Mouse (Mus musculus) hindbrain, embryonic 13.5 days (tissue): ENCODE measurements at regions not wholly inside any gene's neighbourhood (a gene's known extent, or its start where the extent isn't known, plus 50 kb on each side); places are given as distances from the start of the nearest gene placed in this dataset.
"Not testable (repeated sequence)": the region's sequence is repeated elsewhere in the genome, so short reads cannot be mapped to it uniquely, and the experiment has no call there.

ENCODE experiments used
- ATAC-seq: fragments of 200-750 bp; cut with Nextera tagmentation; 2 replicates; pipeline ENCODE4 v1.8.0; 2017; ENCODE audit warnings: moderate TSS enrichment; ENCODE audit not compliant: low FRiP score
- H3K27ac ChIP-seq: fragments of 300-500 bp; sonication (generic); 2 replicates; pipeline ENCODE4 v1.5.1; 2015; ENCODE audit warnings: inconsistent platforms, mild to moderate bottlenecking, moderate library complexity
- H3K27me3 ChIP-seq: fragments of 300-500 bp; sonication (generic); 2 replicates; pipeline ENCODE4 v1.6.1; 2015; ENCODE audit warnings: mild to moderate bottlenecking, inconsistent platforms
- H3K36me3 ChIP-seq: fragments of 300-500 bp; sonication (generic); 2 replicates; pipeline ENCODE4 v1.6.1; 2015; ENCODE audit warnings: mild to moderate bottlenecking, inconsistent platforms
- H3K4me1 ChIP-seq: fragments of 300-500 bp; sonication (generic); replicated peaks from 2 replicates; pipeline ENCODE4 v1.6.1; 2015; ENCODE audit warnings: inconsistent platforms
- H3K4me2 ChIP-seq: fragments of 300-500 bp; sonication (generic); 2 replicates; pipeline ENCODE4 v1.6.1; 2015; ENCODE audit warnings: inconsistent platforms, mild to moderate bottlenecking, moderate library complexity
- H3K4me3 ChIP-seq: fragments of 300-500 bp; sonication (generic); 2 replicates; pipeline ENCODE4 v1.5.1; 2015; ENCODE audit warnings: mild to moderate bottlenecking, inconsistent platforms
- H3K9ac ChIP-seq: fragments of 300-500 bp; sonication (generic); 2 replicates; pipeline ENCODE4 v1.6.1; 2015; ENCODE audit warnings: mild to moderate bottlenecking, inconsistent platforms
- H3K9me3 ChIP-seq: fragments of 300-500 bp; sonication (generic); 2 replicates; pipeline ENCODE4 v1.6.1; 2016; ENCODE audit warnings: inconsistent platforms
- WGBS: fragments of 180-500 bp; shearing (Covaris S2); methylation state at CpG from one replicate; pipeline ENCODE4 v1.1.7; 2015; 5-methylcytosine and 5-hydroxymethylcytosine counted together

DNA sequence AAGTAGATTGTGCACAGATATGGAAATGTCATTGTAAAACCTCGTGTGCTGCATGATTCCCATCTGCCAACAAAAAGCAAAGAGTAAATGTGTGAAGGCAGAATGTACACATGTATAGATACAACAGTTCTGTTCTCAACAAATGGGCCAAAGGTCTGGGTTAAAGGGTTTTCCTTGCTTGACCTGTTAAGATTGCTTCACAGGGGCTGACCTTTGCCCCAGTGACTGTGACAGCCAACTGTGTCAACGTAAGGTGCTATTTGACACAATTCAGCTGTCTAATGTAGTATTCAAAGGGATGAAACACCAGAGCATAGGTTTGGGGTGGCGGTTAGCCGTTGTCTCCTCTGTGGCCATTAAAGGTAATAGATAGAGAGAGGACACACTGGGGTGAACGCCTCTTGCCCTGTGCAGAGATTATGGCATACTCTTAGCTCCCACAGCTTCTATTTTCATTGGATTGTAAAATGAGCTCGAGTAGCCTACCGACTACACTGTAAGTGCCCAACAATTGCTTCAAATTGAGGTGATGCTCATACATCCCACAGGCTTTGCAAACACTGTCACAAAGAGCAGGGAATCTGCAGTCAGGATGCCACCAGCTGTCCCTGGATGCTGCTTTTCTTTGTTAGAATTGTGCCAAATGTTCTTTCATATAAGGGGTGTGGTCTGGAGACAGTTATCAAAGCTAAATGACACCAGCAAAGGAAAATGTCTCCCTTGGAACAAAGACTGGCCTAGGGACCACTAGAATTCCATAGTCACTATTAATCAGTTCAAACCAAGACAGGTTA lies 513.0 kb upstream of the Gulo start:
- peaks cover 15% of the 10 kb centered on the region for H3K4me1 ChIP-seq
- no peaks in the 10 kb centered on the region for H3K36me3 ChIP-seq
- H3K27me3 ChIP-seq = no peaks in the 10 kb centered on the region
- H3K9ac ChIP-seq = no peak overlapping the region
- no peak overlapping the region for H3K4me3 ChIP-seq
- WGBS = 40% methylated on average over 7 of the region's 7 CpGs
- H3K4me2 ChIP-seq = no peak overlapping the region
- H3K27ac ChIP-seq = peak overlapping the region; percentile 77
- H3K9me3 ChIP-seq = no peaks in the 10 kb centered on the region
- no peak for ATAC-seq

DNA sequence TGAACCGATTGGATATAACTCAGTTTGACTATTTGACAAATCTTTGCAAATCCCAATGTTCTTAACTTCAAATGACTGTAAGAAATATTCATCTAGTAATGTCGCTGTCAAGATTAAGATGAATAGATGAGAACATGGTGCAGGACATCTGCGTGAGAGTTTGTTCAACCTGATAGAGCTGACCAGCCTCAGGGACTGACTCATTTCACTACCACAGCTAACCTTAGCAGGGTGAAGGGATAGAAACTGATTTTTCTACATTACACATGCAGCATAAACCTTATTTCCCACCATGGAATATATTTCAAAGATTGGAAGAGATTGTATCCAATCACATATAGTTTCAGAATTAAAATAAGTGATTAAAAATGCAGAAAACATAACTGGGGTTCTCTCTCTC lies 507.8 kb upstream of the Gulo start:
- 89% methylated on average over 3 of the region's 3 CpGs for WGBS
- Histone ChIP-seq H3K27ac (no peak overlapping the region), H3K4me3 (no peak overlapping the region), H3K9me3 (no peaks in the 10 kb centered on the region), H3K36me3 (no peaks in the 10 kb centered on the region), H3K9ac (no peak overlapping the region), H3K4me1 (peaks cover under 1% of the 10 kb centered on the region), H3K27me3 (no peaks in the 10 kb centered on the region), H3K4me2 (no peak overlapping the region)
- no peak for ATAC-seq

DNA sequence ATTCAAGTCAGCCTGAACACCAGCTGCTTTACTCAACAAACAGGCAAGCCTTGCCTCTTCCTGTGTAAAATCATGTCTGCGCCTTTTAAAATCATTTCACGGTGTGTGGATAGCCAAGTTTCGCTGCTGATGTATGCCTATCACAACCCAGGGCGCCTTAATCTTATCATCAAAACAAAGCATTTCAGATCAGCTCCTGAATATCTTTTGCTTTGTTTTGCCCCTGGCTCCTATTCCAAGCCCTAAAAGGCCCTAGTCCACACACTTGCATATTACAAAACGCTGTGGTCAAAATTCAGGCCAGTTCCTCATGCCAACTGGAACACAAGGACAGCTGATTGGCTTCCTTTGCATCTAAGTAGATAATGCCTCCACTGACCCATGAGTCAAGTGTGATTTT lies 501.7 kb upstream of the Gulo start:
- no peak overlapping the region for H3K9ac ChIP-seq
- no peaks in the 10 kb centered on the region for H3K27me3 ChIP-seq
- H3K36me3 ChIP-seq = no peaks in the 10 kb centered on the region
- no peaks in the 10 kb centered on the region for H3K9me3 ChIP-seq
- ATAC-seq = no peak
- 0 out of 2 replicates have a peak, but pooled peaks cover 7% of the 10 kb centered on the region for H3K4me1 ChIP-seq
- H3K4me2 ChIP-seq = no peak overlapping the region
- 63% methylated on average over 5 of the region's 5 CpGs for WGBS
- peak overlapping the region; percentile 41; the same call in 1 of the 2 replicates for H3K27ac ChIP-seq
- no peak overlapping the region for H3K4me3 ChIP-seq

DNA sequence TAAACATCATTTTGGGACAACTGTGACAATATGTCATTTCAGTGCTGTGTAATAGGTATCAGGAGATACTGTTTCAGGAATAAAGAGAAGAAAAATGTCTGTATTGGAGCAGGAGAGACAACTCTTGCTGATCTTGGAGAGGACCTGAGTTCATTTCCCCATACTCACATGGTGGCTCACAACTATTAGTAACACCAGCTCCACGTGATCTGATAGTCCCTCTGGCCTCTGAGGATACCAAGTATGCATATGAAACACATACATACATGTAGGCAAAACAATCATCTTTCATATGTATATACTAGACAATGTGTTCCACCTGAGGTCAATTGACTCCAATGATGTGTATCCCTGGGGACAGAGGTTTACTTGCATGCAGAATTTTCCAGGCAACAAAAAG lies 501.2 kb upstream of the Gulo start:
- Histone ChIP-seq H3K36me3 (no peaks in the 10 kb centered on the region), H3K4me2 (no peak overlapping the region), H3K4me3 (no peak overlapping the region), H3K27ac (peak overlapping the region; percentile 41; the same call in 1 of the 2 replicates), H3K4me1 (0 out of 2 replicates have a peak, but pooled peaks cover 7% of the 10 kb centered on the region), H3K9ac (no peak overlapping the region), H3K9me3 (no peaks in the 10 kb centered on the region), H3K27me3 (no peaks in the 10 kb centered on the region)
- WGBS = 69% methylated on average over 1 of the region's 1 CpGs
- no peak for ATAC-seq

DNA sequence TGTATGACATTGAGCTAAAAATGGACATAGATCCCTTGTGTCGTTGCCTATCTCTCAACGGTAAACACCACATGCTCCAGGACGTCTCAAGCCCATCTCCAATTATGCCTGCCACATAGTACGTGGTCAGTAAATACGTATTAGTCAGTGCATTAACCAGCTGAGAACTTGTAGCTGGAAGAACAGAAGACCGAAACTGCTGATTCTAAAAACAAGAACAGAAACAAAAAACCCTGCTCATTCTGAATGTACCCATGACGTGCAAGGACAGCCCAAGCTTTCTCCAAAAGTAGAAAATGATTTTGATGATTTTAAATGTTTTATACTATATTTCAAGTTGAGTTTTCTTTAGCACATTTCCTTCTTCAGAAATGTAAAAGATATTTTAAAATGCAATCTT lies 500.7 kb upstream of the Gulo start:
- H3K27ac ChIP-seq = no peak overlapping the region
- H3K36me3 ChIP-seq = no peaks in the 10 kb centered on the region
- H3K4me1 ChIP-seq = 0 out of 2 replicates have a peak, but pooled peaks cover 7% of the 10 kb centered on the region
- no peak overlapping the region for H3K9ac ChIP-seq
- no peak for ATAC-seq
- 92% methylated on average over 7 of the region's 7 CpGs for WGBS
- H3K27me3 ChIP-seq = no peaks in the 10 kb centered on the region
- no peaks in the 10 kb centered on the region for H3K9me3 ChIP-seq
- no peak overlapping the region for H3K4me3 ChIP-seq
- no peak overlapping the region for H3K4me2 ChIP-seq

DNA sequence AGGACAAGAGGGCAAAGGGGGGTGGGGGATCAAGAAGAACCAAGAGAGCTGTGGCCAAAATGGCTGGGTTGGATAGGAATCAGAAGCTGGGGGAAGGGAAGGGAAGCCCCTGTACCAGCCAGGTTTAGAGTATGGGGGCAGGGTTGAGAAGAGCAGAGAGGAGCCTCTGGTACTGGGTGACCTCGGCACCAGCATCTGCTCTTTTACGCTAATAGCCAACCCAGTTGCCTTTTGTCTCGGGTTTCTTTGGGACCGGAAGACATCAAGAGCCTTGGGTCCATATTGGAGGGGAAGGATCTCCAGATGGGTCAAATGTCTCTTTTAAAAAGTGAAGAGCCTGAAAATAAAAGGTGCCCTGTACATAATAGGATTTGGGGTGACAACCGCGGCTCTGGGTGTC lies 493.0 kb upstream of the Gulo start:
- H3K9ac ChIP-seq = no peak overlapping the region
- H3K4me3 ChIP-seq = no peak overlapping the region
- ATAC-seq = no peak
- H3K36me3 ChIP-seq = no peaks in the 10 kb centered on the region
- WGBS = 90% methylated on average over 6 of the region's 6 CpGs
- peaks cover 19% of the 10 kb centered on the region for H3K4me1 ChIP-seq
- no peak overlapping the region for H3K4me2 ChIP-seq
- no peaks in the 10 kb centered on the region for H3K9me3 ChIP-seq
- no peak overlapping the region for H3K27ac ChIP-seq
- no peaks in the 10 kb centered on the region for H3K27me3 ChIP-seq

DNA sequence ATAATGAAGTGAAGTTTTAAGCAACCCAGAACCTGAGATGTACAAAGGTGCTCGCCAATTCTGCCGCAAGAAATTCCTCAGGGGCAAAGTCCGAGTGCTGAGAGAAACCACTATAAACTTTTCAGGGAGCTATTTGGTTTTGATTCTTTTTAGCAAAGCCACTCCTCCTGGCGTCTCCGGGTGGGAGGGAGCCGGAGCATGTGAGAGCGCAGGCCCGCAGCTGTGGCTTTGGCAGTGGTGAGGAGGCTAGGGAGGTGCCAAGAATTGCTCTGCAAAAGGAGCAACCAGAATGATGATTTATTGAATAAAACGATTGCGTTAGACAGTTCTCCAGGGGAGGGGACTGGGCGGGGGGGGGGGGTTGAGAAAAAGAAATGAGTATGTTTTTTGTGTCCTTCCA lies 490.9 kb upstream of the Gulo start:
- H3K36me3 ChIP-seq = no peaks in the 10 kb centered on the region
- peak overlapping the region; percentile 20 for H3K4me2 ChIP-seq
- ATAC-seq = peak; percentile 75
- H3K27ac ChIP-seq = peak overlapping the region; percentile 41; the same call in 1 of the 2 replicates
- H3K4me3 ChIP-seq = no peak overlapping the region
- H3K9ac ChIP-seq = no peak overlapping the region
- H3K4me1 ChIP-seq = peaks cover 36% of the 10 kb centered on the region
- H3K27me3 ChIP-seq = no peaks in the 10 kb centered on the region
- 12% methylated on average over 11 of the region's 11 CpGs for whole genome bisulfite sequencing
- H3K9me3 ChIP-seq = no peaks in the 10 kb centered on the region

DNA sequence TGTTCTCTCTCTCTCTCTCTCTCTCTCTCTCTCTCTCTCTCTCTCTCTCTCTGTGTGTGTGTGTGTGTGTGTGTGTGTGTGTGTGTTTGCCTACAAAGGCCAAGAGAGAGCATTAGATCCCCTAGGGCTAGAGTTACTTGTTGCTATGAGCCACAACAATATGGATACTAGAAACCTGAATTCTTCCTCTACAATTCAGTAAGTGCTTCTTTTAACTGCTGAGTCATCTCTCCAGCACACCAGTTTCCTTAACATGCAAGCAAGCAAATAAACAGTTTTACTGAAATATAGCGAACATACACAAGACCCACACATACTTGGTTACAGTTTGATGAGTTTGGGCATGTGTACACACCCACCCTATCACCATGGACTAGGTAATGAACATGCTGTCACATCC lies 486.1 kb upstream of the Gulo start:
- peak overlapping the region; percentile 93 for H3K27ac ChIP-seq
- H3K36me3 ChIP-seq = no peaks in the 10 kb centered on the region
- H3K4me3 ChIP-seq = no peak overlapping the region
- no peaks in the 10 kb centered on the region for H3K27me3 ChIP-seq
- H3K4me2 ChIP-seq = no peak overlapping the region
- 70% methylated on average over 1 of the region's 1 CpGs for WGBS
- no peak overlapping the region; the same call in 1 of the 2 replicates for H3K9ac ChIP-seq
- ATAC-seq = no peak
- H3K9me3 ChIP-seq = no peaks in the 10 kb centered on the region
- H3K4me1 ChIP-seq = peaks cover 50% of the 10 kb centered on the region

DNA sequence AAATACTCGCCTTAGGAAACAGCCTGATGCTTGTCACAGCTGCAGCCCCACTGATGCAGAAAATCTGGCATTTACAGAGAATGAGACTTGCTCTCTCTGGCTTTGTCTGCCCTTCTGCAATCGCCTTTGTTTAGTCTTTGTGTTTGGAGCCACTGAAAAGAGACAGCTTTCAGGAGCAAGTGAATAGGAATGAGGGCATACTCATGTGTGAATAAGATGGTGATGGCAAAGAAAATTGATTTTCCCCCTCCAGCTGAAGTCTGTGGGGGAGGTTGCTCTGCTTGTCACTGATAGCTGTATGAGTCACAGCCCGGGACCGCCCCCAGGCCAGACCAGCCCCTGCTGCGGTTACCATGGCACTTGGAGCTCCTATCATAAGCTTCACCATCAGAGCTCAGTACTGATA lies 485.5 kb upstream of the Gulo start:
- H3K4me2 ChIP-seq = peak overlapping the region; percentile 30
- H3K4me3 ChIP-seq = no peak overlapping the region
- peak overlapping the region; percentile 51 for H3K9ac ChIP-seq
- WGBS = 5% methylated on average over 5 of the region's 5 CpGs
- H3K9me3 ChIP-seq = no peaks in the 10 kb centered on the region
- peak; percentile 97 for ATAC-seq
- H3K27me3 ChIP-seq = no peaks in the 10 kb centered on the region
- H3K27ac ChIP-seq = peak overlapping the region; percentile 93
- H3K4me1 ChIP-seq = peaks cover 43% of the 10 kb centered on the region
- no peaks in the 10 kb centered on the region for H3K36me3 ChIP-seq

DNA sequence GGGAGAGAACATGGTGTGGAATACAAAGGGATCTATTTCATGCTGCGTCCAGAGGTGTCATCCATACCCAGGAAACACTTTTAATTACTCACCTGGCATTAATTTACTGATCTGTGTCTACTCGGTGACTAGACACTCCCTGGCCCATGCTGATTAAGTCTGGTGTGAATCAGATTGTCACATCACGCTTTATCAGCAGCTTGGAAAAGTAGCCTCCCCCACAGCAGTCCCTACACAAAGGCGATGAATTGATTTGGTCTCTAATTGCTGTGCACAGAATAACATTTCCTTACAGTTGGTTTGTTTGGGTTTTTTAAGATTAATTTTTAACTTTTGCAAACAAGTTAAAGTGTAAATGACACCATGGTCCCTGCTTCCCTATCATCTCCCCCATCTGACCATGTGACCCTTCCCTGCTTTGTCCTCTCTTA lies 484.7 kb upstream of the Gulo start:
- Histone ChIP-seq H3K9me3 (no peaks in the 10 kb centered on the region), H3K36me3 (no peaks in the 10 kb centered on the region), H3K27ac (peak overlapping the region; percentile 93), H3K27me3 (no peaks in the 10 kb centered on the region), H3K4me3 (no peak overlapping the region), H3K9ac (peak overlapping the region; percentile 46; the same call in 1 of the 2 replicates), H3K4me1 (peaks cover 42% of the 10 kb centered on the region), H3K4me2 (peak overlapping the region; percentile 30; the same call in 1 of the 2 replicates)
- ATAC-seq = peak; percentile 23; the same call in 1 of the 2 replicates
- 6% methylated on average over 4 of the region's 4 CpGs for WGBS

DNA sequence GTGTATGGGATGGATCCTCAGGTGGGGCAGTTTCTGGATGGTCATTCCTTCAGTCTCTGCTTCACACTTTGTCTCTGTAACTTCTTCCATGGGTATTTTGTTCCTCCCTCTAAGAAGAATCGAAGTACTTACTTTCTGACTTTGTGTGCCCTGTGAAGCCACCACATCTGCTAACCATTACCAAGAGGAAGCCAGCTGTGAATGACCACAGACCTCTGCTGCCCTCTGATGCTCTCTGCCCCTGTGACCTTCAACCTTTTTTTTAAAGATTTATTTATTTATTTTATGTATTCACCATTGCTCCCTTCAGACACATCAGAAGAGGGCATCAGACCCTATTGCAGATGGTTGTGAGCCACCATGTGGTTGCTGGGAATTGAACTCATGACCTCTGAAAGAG lies 475.7 kb upstream of the Gulo start:
- H3K4me2 ChIP-seq, H3K4me1 ChIP-seq, ATAC-seq, H3K4me3 ChIP-seq, H3K36me3 ChIP-seq, H3K9ac ChIP-seq, H3K9me3 ChIP-seq, H3K27me3 ChIP-seq, H3K27ac ChIP-seq: not testable (repeated sequence)
- WGBS = 85% methylated on average over 1 of the region's 1 CpGs

DNA sequence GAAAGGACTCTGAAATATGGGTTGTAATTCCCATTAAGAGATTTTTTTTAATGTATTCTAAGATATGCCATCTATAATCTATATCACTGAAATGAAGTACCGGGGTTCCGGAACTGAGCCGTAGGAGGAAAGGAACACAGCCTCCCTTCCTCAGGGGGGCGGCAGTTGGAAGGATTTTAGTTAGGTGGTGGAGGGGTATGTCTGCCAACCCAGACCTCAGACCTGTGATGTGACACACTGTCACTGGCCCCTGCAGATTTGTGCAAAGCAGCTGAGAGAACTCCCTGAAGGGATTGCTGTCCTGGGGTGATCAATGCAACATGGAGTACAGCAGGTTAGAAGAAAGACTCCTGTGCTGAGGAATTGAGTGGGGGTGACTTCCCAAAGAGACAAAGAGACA lies 470.2 kb upstream of the Gulo start:
- no peak overlapping the region for H3K4me3 ChIP-seq
- no peaks in the 10 kb centered on the region for H3K36me3 ChIP-seq
- H3K4me2 ChIP-seq = no peak overlapping the region
- ATAC-seq = no peak
- peaks cover 2% of the 10 kb centered on the region; the same call in 1 of the 2 replicates for H3K9me3 ChIP-seq
- H3K27ac ChIP-seq = no peak overlapping the region
- H3K27me3 ChIP-seq = no peaks in the 10 kb centered on the region
- WGBS = 74% methylated on average over 4 of the region's 4 CpGs
- H3K9ac ChIP-seq = no peak overlapping the region
- H3K4me1 ChIP-seq = peaks cover 10% of the 10 kb centered on the region

DNA sequence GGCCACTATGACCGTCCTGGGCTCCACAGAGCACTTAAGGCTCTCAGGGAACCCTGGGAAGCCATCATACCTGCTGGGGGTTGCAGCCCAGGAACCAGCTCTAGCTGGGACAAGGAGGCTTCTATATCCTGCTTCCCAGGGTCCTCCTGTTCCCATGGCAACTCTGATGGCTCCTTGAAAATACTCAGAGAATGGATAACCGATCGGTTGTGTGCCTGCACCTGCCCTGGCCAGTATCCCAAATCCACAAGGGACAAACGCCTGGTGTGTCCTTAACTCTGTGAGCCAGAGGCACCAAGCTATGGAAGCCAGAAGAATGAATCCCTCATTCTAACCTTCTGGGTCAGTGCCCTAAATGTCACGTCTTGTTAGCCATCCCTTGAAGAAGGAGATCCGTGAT lies 469.6 kb upstream of the Gulo start:
- WGBS = 29% methylated on average over 6 of the region's 6 CpGs
- Histone ChIP-seq H3K4me1 (peaks cover 10% of the 10 kb centered on the region), H3K9me3 (peaks cover 2% of the 10 kb centered on the region; the same call in 1 of the 2 replicates), H3K4me2 (no peak overlapping the region), H3K36me3 (no peaks in the 10 kb centered on the region), H3K27ac (peak overlapping the region; percentile 35; the same call in 1 of the 2 replicates), H3K4me3 (no peak overlapping the region), H3K27me3 (no peaks in the 10 kb centered on the region), H3K9ac (peak overlapping the region; percentile 13; the same call in 1 of the 2 replicates)
- ATAC-seq = no peak
